Mouse (Mus musculus) thymus, postnatal 14 days (tissue): ENCODE results near the gene Pik3r5.

Source experiments
- DNase-seq: peaks from one replicate; pipeline ENCODE4 v3.0.0; 2021

Pik3r5 gene

DNA sequence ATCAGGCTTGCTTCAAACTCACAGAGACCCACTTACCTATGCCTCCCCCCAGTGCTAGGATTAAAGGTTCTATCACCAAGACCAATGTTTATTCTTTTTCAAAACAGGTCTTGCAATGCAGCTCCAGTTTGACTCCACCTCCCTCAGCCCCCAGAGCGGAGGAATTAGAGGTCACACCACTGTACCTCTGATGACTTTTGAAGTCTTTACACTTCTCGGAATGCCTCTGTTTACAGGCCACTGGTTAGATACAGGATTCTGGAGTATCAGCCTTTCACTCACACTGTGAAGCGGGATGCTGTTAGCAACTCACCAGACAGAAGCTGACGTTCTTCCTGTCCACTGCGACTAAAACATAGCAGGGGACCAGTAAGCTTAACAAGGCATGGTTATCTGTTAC lies 30.5 kb upstream of the Pik3r5 start:
- DNase-seq, result no peak

DNA sequence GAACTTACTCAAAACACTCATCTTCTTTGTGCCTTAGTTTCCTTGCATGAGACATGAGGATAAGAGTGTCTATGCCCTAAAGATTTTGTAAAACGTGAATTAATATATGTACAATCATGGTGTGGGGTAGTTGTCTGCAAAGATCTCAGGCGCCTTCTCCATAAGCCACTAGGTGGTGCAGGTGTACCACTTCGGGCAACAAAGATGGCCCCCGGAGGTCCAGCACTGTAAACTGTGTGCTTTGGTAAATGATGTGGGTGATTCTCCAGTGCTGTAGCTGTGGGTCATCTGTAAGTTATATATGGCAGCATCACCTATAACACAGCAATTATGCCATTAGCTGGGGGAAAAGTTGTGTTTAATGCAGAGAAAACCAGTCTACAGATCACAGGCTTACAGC lies 27.7 kb upstream of the Pik3r5 start:
- DNase-seq, result peak; percentile 72

DNA sequence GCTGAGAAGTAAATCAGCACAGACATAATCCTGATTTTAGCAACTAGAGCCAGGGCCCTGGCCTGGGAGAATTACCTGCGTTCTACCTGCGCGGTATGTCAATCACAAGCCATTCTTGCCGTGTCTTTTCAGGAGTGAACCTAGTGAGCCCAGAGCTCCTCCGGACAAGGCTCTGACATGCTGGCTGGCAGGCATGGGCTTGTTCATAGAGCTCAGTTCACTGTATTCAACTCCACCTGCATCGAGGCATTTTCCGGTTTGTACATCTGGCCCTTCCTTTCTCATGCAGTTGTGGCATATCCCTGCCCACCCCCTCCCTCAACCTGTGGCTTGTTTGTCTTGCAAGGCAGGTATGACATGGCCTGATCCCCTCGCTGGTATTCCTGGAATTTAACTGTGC lies 26.3 kb upstream of the Pik3r5 start:
- no peak for DNase-seq

DNA sequence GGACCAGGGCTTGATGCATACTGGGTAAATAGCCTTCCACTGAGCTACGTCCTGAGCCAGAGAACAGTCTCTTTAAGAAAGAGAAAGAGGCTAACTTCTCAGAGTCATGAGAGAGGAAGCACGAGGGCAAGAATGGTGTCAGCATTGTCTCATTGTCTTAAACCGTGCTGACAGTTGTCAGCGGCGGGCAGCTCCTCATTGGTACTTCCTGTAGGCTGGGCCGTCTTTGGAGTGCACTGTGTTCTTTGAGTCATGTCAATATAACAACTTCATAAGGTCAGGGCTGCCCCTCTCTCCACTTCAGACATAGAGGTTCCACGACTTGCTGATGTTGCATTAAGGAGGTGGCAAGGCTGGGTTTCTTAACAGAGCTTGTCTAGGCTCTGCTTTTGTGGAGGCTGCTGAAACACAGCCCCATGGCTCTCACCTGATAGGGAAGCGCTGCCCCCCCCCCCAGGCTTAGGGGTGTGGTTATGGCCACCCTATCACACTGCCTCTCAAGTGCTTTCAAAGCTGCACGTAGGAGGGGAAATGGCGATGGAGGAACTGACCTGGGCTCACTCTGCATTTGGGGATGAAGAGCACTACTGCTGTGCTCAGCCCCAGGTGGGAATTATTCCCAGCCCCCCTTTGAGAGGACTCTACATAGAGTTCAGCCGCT lies 24.5 kb upstream of the Pik3r5 start:
- DNase-seq, result peak; percentile 33

DNA sequence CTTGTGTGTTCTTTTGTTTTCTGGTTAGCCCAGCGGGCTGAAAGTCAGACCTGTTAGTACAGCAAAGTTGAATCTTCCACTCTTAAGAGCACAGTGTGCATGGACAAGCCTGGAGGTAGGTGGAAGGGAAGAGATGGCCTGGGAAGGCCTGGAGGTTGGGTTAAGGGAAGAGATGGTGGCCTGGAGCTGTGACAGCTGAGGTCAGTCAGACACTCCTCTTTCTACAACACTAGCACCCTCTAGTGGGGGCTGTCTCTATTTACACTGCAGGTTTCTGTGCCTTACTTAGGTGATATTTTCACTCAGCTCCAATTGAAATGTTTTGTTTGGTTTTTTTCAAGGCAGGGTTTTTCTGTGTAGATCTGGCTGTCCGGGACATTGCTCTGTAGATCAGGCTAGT lies 23.8 kb upstream of the Pik3r5 start:
- peak; percentile 88 for DNase-seq

DNA sequence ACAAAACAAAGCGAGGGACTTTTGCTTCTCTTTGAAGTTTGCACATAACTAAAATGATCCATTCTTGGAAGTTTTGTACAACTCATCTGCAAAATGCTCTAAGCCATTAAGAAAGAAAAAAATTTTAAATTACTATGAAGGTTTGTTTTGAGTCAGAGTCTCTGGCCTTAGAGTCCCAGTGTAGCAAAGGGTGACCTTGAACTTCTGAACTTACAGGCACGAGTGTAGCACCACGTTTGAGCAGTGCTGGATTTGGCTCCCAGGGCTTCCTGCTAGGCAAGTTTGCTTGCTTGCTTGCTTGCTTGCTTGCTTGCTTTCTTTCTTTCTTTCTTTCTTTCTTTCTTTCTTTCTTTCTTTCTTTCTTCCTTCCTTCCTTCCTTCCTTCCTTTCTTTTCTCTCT lies 14.9 kb upstream of the Pik3r5 start:
- no peak for DNase-seq

DNA sequence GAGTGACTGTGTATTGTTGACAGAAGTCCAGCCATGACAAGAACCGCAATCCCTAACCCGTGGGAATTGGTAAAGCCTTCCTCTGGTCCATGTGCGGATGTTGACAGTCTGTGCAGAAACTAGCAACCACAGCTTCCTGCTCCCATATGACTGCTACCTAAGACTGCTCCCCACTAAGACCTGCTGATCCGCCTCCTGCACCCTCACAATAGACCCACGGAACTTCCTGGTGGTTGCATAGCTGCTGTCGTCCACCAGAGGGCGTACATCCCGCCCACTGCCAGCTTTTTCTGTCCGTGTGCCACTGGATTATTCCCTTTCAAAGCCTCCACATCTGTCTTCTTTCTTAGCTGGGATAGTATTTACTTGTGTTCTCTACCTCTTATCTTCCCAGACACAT lies 14.1 kb upstream of the Pik3r5 start:
- peak; percentile 86 for DNase-seq

DNA sequence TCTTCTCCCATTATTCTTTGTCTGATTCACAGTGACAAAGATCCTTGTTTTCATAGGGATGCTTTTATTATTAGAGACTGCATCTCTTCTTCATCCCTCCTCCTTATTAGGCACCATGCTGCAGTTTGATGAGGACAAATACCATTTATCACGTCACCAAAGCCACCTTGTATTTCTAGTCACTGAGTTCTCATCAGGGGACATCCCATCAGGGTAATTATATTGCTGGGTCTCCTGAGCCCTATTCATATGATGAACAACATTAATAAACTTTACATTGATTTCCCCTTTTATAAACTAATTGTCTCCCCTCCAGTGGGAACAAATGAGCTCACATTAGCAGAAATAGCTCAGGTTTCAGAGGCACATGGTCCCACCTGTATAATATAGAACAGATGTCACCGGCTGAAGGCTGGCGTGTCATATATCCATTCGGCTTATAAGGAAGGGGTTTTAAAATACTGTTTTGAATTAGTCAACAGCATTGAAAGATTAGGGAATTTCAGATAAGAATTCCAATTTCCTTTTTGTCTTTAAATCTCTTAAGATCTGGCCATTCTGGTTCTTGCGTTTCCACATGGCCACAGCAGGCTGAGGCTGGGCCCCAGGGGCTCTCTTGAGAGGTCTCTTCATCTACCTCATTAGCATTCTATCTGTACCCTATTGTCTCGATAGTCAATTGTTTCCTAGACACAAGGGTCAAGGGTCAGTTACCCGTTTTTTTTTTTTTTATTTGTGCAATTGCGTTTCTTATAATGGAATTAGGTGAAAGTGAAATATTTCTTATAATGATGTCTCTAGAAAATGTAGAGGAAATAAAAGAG lies 6.2 kb upstream of the Pik3r5 start:
- DNase-seq, result no peak

DNA sequence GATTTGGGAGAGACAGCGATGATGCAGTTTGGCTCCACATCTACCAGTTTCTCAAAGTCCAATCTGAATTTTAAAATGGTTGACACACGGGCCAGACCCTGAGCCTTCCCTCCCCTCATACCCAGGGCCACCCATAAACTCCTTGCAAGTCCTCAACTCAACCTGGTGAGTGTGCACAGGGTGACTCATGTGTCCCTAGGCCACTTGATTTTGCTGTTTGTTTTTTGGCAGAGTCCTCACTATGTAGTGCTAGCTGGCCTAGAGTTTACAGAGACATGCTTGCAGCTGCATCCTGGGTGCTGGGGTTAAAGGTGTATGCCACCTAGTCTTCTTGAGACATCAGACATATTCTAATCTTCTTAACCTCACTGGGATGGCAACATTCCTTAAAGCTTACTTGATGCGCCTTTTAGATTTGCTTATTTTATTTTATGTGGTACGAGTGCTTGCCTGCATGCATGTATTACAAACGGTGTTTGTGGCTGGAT lies 4.8 kb upstream of the Pik3r5 start:
- DNase-seq, result peak; percentile 58

DNA sequence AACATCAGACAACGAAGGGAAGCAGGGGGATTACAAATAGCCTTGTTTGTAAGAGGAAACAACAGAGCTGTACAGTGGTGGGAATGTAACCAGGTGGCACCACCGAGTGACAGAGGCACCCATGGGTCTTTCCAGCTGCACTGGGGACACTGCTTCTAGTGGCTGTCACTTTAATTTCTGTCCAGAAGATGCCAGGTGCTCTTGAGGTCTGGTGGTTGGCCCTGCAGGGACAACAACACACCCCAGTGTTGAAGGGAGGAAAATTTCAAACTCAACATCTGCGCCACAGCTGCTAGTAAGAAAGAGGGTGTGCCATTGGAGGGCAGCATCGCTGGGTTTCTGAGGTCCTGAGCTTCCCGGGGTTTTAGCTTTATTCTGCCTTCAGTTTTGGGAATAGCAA lies 1.3 kb upstream of the Pik3r5 start:
- DNase-seq, result peak; percentile 74

DNA sequence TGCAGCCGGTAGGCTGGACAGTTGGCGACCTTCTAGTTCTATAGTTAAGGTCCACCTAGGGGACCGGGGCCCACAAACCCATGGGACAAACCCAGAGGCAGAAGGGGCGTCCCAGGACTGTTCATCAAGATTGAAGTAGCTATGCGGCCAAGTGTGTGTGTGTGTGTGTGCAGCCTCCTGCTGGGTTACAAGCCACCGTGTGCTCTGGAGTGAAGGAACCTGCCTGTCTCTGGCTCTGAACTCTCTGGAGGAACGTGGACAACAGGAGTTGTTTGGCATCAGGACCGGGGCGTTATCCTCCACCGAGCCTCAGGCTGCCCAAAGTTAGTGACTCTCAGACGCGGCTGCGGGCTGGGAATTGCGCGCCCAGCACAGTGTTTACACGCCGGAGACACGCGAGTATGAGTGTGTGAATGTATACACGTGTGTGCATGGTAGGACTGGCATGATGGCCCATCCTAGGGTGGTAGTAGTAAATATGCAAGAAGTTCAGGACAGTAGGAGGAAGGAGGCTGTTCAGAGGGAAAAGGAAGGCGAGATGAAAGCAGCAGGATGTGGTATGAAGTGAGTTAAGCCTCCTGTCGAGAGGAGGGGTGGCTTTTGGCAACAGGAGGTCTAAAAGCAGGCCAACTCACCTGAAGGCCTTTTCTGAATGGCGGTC lies 570 bp downstream of the Pik3r5 start:
- peak; percentile 68 for DNase-seq

DNA sequence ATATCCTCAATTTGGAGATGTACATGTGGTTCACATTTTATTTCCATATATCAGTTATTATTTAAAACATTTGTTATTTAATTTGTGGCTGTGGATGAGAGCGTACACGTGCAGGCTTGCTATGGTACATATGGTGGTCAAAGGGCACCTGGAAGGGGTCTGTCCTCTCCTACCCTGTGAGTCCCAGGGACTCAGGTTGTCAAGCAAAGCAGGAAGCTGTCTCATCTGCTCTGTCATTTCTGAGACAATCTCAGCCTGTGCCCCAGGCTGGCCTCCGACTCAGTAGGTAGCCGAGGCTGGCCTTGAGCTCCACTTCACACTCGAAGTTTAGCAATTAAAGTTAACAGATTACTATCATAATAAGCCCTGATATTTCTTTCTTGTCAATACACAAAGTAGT lies 1.6 kb downstream of the Pik3r5 start:
- DNase-seq, result no peak

DNA sequence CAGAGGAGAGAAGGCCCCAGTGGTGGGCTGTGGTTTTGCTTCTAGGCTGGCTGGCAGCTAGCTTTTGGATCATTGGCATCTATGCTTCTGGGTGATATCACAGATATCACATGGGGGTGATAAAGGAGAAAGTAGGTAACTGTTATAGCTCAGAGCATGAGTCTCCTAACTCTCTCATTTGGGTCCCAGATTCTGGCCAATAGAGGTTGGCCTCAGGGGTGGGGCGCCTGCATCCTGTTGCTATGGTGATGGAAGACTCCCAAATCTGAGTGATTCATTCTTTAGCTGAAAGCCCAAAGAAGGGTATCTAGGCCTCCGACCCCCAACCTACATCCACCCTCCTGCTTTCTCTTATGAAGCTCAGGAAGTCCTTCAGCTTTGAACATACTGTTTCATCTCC lies 2.8 kb downstream of the Pik3r5 start:
- peak; percentile 30 for DNase-seq

DNA sequence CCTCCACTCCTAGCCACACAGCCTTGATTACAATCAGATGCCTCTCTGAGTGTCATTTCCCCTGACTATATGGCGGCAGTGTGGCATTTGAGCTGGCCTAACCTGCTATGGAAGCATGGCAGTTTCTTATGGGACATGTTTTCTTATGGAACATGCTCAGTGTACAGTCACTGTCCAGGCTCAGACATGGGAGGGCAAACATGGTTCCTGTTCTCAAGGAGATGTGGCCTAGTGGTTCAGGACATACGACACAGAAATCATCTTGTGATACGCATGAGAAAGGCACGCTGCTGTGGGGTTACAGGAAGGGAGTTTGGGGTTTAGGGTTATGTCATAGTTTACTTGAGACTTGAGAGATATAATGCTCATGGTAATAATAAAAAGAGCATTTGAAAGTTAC lies 3.7 kb downstream of the Pik3r5 start:
- DNase-seq, result no peak

DNA sequence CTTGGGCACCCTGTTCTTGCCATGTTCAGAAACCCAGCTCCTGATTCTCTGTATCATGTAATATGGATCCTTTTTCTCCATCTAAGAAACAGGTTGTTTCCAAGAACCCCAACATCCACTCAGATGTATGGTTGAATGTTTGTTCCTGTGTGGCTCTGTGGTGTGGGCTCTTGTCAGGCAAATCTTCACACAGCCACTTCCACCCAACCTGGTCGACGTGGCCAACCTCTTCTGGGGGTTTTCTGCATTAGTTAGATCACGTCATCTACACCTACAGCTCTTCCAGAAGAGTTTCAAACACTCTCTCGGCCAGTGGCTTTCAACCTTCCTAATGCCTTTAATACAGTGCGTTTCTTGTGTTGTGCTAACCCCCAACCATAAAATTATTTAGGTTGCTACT lies 4.5 kb downstream of the Pik3r5 start:
- no peak for DNase-seq

DNA sequence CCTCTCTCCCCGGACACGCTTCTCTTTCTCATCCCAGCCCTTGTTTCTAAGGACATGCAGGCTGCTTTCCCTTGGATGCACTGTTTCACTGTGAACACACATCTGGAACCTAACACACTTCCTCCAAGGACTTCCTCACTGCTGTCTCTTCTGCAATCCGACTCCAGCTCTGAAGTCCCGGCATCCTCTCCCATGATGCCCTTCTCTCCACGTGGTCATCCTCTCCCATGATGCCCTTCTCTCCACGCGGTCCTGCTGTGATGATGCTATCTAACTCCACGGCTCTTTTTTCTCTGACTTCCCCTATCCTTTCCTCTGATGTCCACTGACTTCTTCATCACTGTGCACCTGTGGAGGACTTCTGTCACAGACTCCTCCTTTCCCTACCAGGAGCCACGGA lies 8.2 kb downstream of the Pik3r5 start:
- no peak for DNase-seq

DNA sequence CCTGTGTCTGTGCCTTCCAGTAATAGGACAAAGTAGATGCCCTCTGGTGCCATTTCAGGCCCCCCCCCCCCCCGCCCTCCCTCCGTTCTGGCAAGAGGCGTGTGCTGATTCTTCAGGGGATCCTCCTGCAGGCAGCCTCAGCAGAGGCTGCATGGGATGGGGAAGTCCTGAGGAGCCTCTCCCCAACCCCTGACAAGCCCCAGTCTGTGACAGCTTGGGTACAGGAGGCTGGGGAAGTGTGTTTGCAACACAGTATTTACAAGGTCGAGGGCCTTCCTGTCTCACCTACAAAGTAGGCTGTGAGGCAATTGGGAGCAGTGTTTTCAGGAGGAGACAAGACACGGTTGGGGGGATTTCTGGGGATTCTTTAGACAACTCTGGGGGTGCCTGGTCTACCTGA lies 9.0 kb downstream of the Pik3r5 start:
- no peak for DNase-seq

DNA sequence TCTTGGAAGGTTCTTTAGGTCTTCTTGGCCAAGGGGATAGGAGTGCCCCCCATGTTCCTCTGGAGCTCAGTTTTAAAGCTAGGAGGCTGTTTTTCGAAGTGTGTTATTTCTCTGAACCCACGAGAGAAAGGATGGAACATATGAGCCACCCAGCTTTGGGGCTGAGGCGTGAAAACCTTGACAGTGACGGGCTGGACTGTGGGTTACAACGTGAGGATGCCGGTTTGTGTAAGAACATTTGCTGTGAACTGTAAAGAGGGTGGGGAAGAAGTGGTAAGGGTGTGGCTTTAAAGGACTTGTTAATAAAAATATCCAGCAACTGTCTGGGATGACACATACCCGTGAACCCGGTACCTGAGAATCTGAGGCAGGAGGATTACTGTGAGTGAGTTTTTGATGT lies 10.4 kb downstream of the Pik3r5 start:
- DNase-seq, result no peak

DNA sequence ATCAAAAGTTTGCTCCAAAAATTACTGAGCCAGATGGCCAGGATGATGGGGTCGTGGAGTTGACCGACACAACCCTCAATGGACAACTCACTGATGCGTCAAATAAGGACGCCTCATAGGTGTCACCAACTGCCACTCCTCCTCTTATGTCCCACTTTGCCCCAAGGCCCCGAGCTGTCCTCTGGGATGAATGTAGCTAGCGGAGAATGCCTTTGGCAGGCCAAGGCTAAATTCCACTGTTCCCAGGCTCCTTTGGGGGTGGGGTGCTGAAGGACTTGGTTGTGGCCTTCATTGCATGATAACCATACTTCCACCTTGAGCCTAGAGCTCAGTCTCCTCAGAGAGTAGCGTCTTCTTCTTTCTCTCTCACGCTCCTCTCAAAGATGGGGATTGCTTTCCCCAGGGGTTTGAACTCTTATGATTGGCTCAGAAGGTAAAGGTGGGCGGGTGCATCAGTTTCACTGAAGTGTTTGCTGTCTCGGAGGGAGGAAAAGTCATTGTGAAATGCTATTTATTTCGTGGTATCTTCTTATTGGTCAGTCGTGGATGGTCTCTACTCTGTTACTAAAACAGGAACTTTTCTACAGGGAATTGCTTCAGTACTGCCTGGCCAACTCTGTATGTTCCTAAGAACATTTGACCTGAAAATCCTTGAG lies 11.2 kb downstream of the Pik3r5 start:
- no peak for DNase-seq

DNA sequence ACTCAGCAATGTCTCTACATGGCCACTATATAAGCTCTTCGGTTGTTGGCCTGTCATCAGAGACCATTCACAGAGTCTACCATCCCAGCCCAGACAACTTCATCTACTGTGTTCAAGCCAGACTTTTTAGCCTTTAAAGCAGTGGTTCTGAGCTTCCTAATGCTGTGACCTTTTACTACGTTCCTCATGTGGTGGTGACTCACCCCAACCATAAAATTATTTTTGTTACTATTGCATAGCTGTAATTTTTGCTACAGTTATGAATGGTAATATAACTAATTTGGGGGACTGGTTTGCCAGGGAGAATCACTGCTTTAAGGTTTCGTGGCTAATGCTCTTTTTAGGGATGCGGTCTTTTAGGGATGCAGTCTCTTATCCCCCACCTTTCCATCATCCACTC lies 14.0 kb downstream of the Pik3r5 start:
- no peak for DNase-seq

DNA sequence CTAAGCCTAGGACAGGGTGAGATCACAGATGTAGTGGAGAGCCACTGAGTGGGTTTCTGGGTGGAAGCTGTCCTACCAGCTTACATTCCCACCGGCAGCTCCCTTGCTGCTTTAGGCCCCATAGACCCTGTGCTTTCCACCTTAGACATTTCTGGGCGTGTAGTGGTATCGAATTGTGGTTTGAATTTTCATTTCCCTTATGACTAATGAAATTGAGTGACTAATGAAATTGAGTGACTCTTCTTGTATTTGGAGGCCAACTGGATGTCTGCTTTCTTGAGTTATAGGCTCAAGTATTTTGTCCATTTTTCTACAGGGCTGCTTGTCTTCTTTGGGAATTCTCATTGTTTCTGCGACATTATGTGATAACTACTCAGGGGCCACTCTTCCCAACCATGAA lies 14.6 kb downstream of the Pik3r5 start:
- DNase-seq, result no peak

DNA sequence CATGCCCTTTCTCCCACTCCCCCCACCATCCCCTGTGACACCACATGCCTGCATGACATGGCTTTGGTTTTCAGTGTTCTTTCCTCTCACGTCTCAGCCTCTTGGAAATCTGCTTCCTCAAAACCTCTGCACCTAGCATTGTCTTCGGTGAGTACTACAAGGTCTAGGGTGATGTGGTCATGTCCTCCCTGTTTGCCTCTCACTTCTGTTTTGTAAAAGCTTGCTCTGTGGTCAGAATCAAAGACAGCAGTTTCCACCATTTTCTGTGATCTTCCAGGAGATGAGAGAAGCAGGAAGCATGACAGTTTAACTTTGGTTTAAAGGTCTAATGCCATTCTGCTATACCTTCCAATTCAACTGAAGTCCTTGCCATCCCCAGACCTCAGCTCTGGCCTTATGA lies 15.3 kb downstream of the Pik3r5 start:
- DNase-seq, result no peak

DNA sequence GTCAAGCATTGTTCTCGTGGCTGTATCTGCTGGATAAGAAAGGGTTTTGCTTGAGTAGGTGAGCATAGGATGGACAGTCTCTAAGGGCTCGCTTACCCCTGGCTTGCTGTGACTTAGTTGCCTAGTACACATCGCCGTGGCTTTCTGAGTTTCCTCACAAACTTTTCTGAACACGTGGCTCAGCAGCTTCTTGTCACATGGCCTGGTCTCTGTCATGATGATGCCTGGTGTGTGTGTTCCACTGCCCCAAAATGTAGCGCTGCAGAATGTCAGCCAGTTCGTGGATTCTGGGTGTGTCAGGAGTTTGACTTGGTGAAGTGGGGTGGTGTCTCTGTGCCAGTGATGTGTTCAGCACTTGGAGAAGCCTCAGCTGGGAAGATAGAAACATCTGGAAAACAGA lies 16.4 kb downstream of the Pik3r5 start:
- DNase-seq, result no peak
